Mouse (Mus musculus): ENCODE data around the gene 4930518I15Rik. TPM values are rescaled to one million over a fixed set of nuclear protein-coding genes. Genes with fewer than 3 reads are reported as not detected.
A peak's percentile ranks its signal among the peaks of the same experiment; 100 is the strongest.

The 4930518I15Rik gene
- polyA plus RNA-seq, 1 experiment from 2014 or later = 8.0 TPM

- Histone ChIP-seq H3K9me3 (ENCODE audit: low read length) (no peaks in the 10 kb centered on the region), H3K27ac (ENCODE audit: low read length) (no peak overlapping the region), H3K27me3 (ENCODE audit: insufficient read depth, low read length) (no peaks in the 10 kb centered on the region), H3K4me2 (replicated peaks; ENCODE audit: low read depth, low read length) (no peak overlapping the region), H3K36me3 (ENCODE audit: insufficient read depth, low read length) (peaks cover 56% of the 10 kb centered on the region), H3K4me3 (ENCODE audit: low read length) (no peak overlapping the region), H3K9ac (replicated peaks; ENCODE audit: low read length) (no peak overlapping the region), H3K4me1 (ENCODE audit: insufficient read depth, low read length) (peaks cover 20% of the 10 kb centered on the region)
- 67% methylated on average over 6 of the region's 6 CpGs for WGBS
- no peak for ATAC-seq (ENCODE audit: low FRiP score, low TSS enrichment)
Measured at GRCm38 (mm10) chr2:156848526-156849182, 9.1 kb downstream of the 4930518I15Rik start.

DNA sequence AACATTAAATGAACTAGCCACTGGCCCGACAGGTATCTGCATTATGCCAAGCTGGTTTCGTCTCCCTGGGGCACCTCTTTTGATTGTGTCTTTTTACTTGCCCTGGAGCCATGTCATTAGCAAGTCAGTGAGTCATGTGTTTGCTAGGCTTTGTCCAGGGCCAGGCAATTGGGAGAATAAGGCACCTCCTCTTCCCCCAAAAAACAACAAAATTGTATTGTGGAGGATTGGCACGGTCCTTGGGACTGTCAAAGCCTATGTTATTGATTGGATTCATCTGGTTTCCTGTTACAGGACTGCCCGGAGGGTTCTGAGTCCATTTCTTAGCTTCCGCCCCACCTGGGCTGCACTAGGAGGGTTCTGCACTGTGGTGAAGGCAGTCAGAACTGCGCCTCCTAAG is 10.1 kb downstream of the 4930518I15Rik start:
- H3K27ac ChIP-seq (ENCODE audit: low read length) = no peak overlapping the region
- no peak overlapping the region for H3K4me3 ChIP-seq (ENCODE audit: low read length)
- H3K9me3 ChIP-seq (ENCODE audit: low read length) = no peaks in the 10 kb centered on the region
- H3K4me1 ChIP-seq (ENCODE audit: insufficient read depth, low read length) = peaks cover 30% of the 10 kb centered on the region
- WGBS = 63% methylated on average over 6 of the region's 6 CpGs
- no peak overlapping the region for H3K4me2 ChIP-seq (replicated peaks; ENCODE audit: low read depth, low read length)
- no peaks in the 10 kb centered on the region for H3K27me3 ChIP-seq (ENCODE audit: insufficient read depth, low read length)
- H3K9ac ChIP-seq (replicated peaks; ENCODE audit: low read length) = no peak overlapping the region
- ATAC-seq (ENCODE audit: low FRiP score, low TSS enrichment) = no peak
- H3K36me3 ChIP-seq (ENCODE audit: insufficient read depth, low read length) = peaks cover 56% of the 10 kb centered on the region

DNA sequence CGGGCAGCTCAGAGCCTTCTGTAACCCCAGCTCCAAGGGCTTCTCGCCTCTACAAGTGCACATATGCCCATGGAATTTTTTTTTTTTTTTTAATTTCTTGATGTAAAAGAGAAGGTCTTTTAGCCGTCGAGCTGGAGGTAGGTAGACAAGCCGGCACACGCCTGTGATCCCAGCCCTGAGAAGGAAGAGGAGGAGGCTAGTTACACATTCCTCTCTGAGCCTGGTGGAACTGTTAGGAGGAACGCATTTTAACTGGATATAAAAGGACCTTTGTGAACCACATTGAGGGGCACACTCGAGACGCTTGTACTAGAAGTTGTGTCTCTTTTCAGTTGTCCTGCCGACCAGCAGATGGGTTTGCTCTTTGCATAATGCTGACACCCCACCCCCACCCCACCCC is 13.0 kb downstream of the 4930518I15Rik start:
- H3K4me2 ChIP-seq (replicated peaks; ENCODE audit: low read depth, low read length) = no peak overlapping the region; the same call in 1 of the 2 replicates
- no peak for ATAC-seq (ENCODE audit: low FRiP score, low TSS enrichment)

GRCm38 (mm10) chr2:156843331-156843730 is 14.4 kb downstream of the 4930518I15Rik start:
- Histone ChIP-seq H3K9me3 (ENCODE audit: low read length) (no peaks in the 10 kb centered on the region), H3K36me3 (ENCODE audit: insufficient read depth, low read length) (peaks cover 28% of the 10 kb centered on the region), H3K4me1 (ENCODE audit: insufficient read depth, low read length) (peaks cover 43% of the 10 kb centered on the region), H3K27me3 (ENCODE audit: insufficient read depth, low read length) (no peaks in the 10 kb centered on the region), H3K4me2 (replicated peaks; ENCODE audit: low read depth, low read length) (peak overlapping the region; percentile 86; the same call in 1 of the 2 replicates), H3K4me3 (ENCODE audit: low read length) (no peak overlapping the region), H3K9ac (replicated peaks; ENCODE audit: low read length) (no peak overlapping the region), H3K27ac (ENCODE audit: low read length) (no peak overlapping the region)
- WGBS = 57% methylated on average over 10 of the region's 10 CpGs
- ATAC-seq (ENCODE audit: low FRiP score, low TSS enrichment) = no peak

More for the DNA sequence above, 13.0 kb downstream of the 4930518I15Rik start:
- 42% methylated on average over 10 of the region's 10 CpGs for WGBS
- Histone ChIP-seq H3K27ac (ENCODE audit: low read length) (0 out of 2 replicates have a peak overlapping the region, but pooled peaks have one; percentile 7), H3K4me3 (ENCODE audit: low read length) (no peak overlapping the region), H3K9me3 (ENCODE audit: low read length) (no peaks in the 10 kb centered on the region), H3K9ac (replicated peaks; ENCODE audit: low read length) (0 out of 2 replicates have a peak overlapping the region, but pooled peaks have one; percentile 0), H3K36me3 (ENCODE audit: insufficient read depth, low read length) (peaks cover 33% of the 10 kb centered on the region), H3K27me3 (ENCODE audit: insufficient read depth, low read length) (no peaks in the 10 kb centered on the region), H3K4me1 (ENCODE audit: insufficient read depth, low read length) (peaks cover 43% of the 10 kb centered on the region)

GRCm38 (mm10) chr2:156842711-156843110 is 15.0 kb downstream of the 4930518I15Rik start:
- 10% methylated on average over 11 of the region's 11 CpGs for WGBS
- H3K36me3 ChIP-seq (ENCODE audit: insufficient read depth, low read length) = peaks cover 25% of the 10 kb centered on the region
- H3K27ac ChIP-seq (ENCODE audit: low read length) = peak overlapping the region; percentile 94
- peak overlapping the region; percentile 86 for H3K4me2 ChIP-seq (replicated peaks; ENCODE audit: low read depth, low read length)
- H3K9ac ChIP-seq (replicated peaks; ENCODE audit: low read length) = peak overlapping the region; percentile 82
- H3K4me3 ChIP-seq (ENCODE audit: low read length) = peak overlapping the region; percentile 78
- no peaks in the 10 kb centered on the region for H3K27me3 ChIP-seq (ENCODE audit: insufficient read depth, low read length)
- ATAC-seq (ENCODE audit: low FRiP score, low TSS enrichment) = no peak
- no peaks in the 10 kb centered on the region for H3K9me3 ChIP-seq (ENCODE audit: low read length)
- peaks cover 41% of the 10 kb centered on the region for H3K4me1 ChIP-seq (ENCODE audit: insufficient read depth, low read length)

DNA sequence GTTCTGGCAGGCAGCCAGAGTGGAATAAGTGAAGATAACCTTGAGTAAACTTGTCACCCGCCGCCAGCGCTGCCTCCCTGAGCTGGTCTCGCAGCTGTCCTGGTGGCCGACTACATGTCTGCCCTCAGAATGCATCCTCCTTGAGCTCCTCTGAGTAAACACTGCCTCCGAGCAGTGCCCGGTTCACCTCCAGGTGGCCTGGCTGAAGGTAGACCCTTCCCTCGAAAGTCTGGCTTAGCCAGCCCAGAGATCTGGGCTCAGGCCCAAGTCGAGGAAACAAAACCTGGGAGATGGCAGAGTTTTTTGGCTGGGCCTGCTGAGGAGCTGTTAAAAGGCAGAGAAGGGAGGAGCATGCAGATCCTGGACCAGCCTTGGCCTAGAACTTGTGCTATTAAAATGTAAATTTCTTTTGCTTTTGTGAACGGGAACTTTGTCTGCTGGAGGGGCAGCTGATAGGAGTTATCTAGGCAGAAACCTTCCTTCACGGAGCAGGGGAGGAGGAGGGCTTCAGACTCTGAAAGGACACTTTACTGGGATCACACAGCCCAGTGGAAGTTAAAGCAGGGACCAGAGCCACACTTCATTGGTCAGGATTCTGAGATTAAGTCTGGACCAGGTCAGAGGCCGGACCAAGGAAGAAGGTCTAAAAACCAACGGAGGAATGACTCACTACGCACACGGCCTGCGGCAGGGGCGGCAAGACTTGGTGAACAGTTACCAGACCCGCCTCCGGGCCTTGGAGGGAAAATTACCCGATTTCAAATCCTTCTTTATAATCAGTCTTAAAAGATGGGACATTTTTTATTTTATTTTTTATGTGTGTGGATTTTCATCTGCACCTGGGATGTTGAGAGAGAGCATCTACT is 15.7 kb downstream of the 4930518I15Rik start:
- Histone ChIP-seq H3K9ac (replicated peaks; ENCODE audit: low read length) (peak overlapping the region; percentile 82), H3K4me3 (ENCODE audit: low read length) (peak overlapping the region; percentile 78), H3K27ac (ENCODE audit: low read length) (peak overlapping the region; percentile 94), H3K4me1 (ENCODE audit: insufficient read depth, low read length) (peaks cover 41% of the 10 kb centered on the region), H3K27me3 (ENCODE audit: insufficient read depth, low read length) (no peaks in the 10 kb centered on the region), H3K36me3 (ENCODE audit: insufficient read depth, low read length) (peaks cover 23% of the 10 kb centered on the region), H3K4me2 (replicated peaks; ENCODE audit: low read depth, low read length) (peak overlapping the region; percentile 86), H3K9me3 (ENCODE audit: low read length) (no peaks in the 10 kb centered on the region)
- no peak for ATAC-seq (ENCODE audit: low FRiP score, low TSS enrichment)
- WGBS = 5% methylated on average over 20 of the region's 20 CpGs

DNA sequence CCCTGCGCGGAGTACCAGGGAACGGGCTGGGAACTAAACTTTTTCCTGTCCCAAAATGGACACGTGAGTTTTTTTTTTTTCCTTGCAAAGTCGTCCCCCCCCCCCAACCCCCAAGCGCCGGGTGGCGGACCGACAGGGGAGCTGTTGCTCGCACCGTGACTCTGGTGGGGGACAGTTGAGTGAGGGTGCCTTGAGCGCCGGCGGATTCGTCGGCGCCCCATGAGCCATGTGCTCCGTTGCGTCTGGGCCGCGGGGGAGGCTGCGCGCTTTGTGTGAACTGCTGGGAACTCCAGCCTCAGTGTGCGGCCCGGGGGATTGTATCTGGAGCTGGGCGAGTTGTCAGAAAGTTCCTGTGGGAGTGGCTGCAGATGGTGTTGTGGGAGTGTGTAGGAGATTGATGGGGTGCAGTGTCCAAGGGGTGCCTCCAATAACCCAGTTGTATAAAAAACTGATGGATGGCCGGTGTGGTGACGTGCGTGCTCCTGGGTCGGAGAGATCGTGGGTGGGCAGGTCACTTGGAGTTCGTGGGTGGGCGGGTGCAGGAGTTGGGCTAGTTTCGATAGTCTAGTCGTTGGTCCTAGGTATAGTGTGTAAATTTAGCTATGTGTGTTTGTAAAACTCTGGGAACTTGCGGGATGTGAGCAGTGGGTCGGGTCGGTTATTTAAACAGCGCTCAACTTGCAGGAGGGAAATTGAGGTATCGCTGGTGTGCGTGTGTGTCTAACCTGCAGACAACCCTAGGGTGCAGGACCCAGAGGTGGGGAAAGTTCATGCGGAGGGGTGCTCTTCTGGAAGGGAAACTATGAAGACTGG is 16.5 kb downstream of the 4930518I15Rik start:
- Histone ChIP-seq H3K4me2 (replicated peaks; ENCODE audit: low read depth, low read length) (peak overlapping the region; percentile 86), H3K27me3 (ENCODE audit: insufficient read depth, low read length) (no peaks in the 10 kb centered on the region), H3K4me1 (ENCODE audit: insufficient read depth, low read length) (peaks cover 41% of the 10 kb centered on the region), H3K9ac (replicated peaks; ENCODE audit: low read length) (peak overlapping the region; percentile 82), H3K36me3 (ENCODE audit: insufficient read depth, low read length) (peaks cover 30% of the 10 kb centered on the region), H3K27ac (ENCODE audit: low read length) (peak overlapping the region; percentile 94), H3K9me3 (ENCODE audit: low read length) (no peaks in the 10 kb centered on the region), H3K4me3 (ENCODE audit: low read length) (peak overlapping the region; percentile 78)
- WGBS = 0% methylated on average over 41 of the region's 42 CpGs
- ATAC-seq (ENCODE audit: low FRiP score, low TSS enrichment) = peak; percentile 60

DNA sequence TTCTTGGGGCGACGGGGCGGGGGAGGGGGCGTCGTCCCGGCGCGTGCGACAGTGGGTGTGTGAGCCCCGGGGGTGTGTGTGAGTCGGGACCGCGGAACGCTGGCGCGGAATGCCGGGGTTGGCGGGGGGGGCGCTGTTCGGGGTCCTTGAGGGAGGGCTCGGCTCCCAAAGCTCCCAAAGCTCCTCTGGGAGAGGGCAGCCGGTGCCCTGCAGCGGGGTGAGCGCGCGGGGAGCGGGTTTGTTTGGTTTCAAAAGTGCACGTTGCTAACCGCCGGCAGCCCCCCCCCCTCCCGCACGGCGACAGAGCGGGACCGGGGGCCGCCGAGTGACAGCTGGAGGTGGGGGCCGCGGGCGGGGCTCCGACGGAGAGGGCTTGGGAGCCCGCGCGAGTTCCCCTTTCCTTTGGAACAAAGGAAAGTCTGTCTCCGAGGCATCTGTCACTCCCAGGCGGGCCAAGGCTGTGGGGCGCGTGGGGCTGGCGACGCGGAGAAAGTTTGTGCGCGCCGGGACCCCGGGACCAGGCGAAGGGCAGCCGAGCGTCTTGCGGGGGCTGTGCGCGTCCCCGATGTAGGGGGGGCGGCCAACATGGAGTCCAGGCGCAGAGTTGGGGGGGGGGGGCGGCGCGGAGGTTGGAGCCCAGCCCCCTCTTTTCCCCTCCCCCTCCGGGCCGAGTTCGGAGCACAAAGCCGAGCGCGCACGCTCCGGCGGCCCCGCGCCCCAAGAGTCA is 17.3 kb downstream of the 4930518I15Rik start:
- H3K36me3 ChIP-seq (ENCODE audit: insufficient read depth, low read length) = peaks cover 29% of the 10 kb centered on the region
- peaks cover 41% of the 10 kb centered on the region for H3K4me1 ChIP-seq (ENCODE audit: insufficient read depth, low read length)
- H3K4me2 ChIP-seq (replicated peaks; ENCODE audit: low read depth, low read length) = peak overlapping the region; percentile 86
- no peaks in the 10 kb centered on the region for H3K27me3 ChIP-seq (ENCODE audit: insufficient read depth, low read length)
- H3K27ac ChIP-seq (ENCODE audit: low read length) = peak overlapping the region; percentile 94
- ATAC-seq (ENCODE audit: low FRiP score, low TSS enrichment) = peak; percentile 25
- no peaks in the 10 kb centered on the region for H3K9me3 ChIP-seq (ENCODE audit: low read length)
- WGBS = under 1% methylated on average over 61 of the region's 79 CpGs
- peak overlapping the region; percentile 82 for H3K9ac ChIP-seq (replicated peaks; ENCODE audit: low read length)
- H3K4me3 ChIP-seq (ENCODE audit: low read length) = peak overlapping the region; percentile 78

Measured in kidney, embryonic 16.5 days (tissue).